ENCODE assay signal across 9 mouse cellular contexts in genomic region chr7:62209117-62209700, GRCm38 (mm10).
DNase-seq lines count a peak whose midpoint lies in the region; ATAC-seq and TF ChIP-seq lines count a peak whose summit lies in the region.
"Had no signal": no experiment of that assay in that cellular context is flagged by ENCODE, and none has a peak within 500 bp of the region (broad histone marks: within the 10 kb centered on the region; RNA-seq: fewer than 3 reads in every experiment).

No protein-coding gene starts in this region.

- H3K9me3 ChIP-seq in kidney, embryonic 15.5 days (replicated peaks), result no peaks in the 10 kb centered on the region
- no peaks in the 10 kb centered on the region for H3K9me3 ChIP-seq in midbrain, embryonic 15.5 days

- no peaks in the 10 kb centered on the region for H3K4me1 ChIP-seq in kidney, embryonic 15.5 days
- H3K4me1 ChIP-seq in midbrain, embryonic 15.5 days, result 0 out of 2 replicates have a peak, but pooled peaks cover 3% of the 10 kb centered on the region
- H3K4me1 ChIP-seq in thymus, adult 2 months (replicated peaks; ENCODE audit: control insufficient read depth, insufficient read depth, low read length), result no peaks in the 10 kb centered on the region

- H3K27me3 ChIP-seq in kidney, embryonic 15.5 days, result no peaks in the 10 kb centered on the region
- no peaks in the 10 kb centered on the region for H3K27me3 ChIP-seq in midbrain, embryonic 15.5 days (replicated peaks)
- no peaks in the 10 kb centered on the region for H3K27me3 ChIP-seq in thymus, adult 2 months (ENCODE audit: control insufficient read depth, insufficient read depth, low read length)

- no peak overlapping the region for H3K9ac ChIP-seq in kidney, embryonic 15.5 days
- peak overlapping the region; percentile 53 for H3K9ac ChIP-seq in midbrain, embryonic 15.5 days
- H3K9ac ChIP-seq: liver, embryonic 14.5 days had no signal

- TF ChIP-seq POLR2A in thymus, adult 2 months (IDR thresholded peaks at IDR 0.05; ENCODE audit: control insufficient read depth, extremely low read depth, insufficient read depth, low read length, poor library complexity), result no peak

- H3K36me3 ChIP-seq in kidney, embryonic 15.5 days, result no peaks in the 10 kb centered on the region
- H3K36me3 ChIP-seq in midbrain, embryonic 15.5 days (replicated peaks), result 0 out of 2 replicates have a peak, but pooled peaks cover 2% of the 10 kb centered on the region
- no peaks in the 10 kb centered on the region for H3K36me3 ChIP-seq in thymus, adult 2 months (ENCODE audit: control insufficient read depth, insufficient read depth, low read length)

- TF ChIP-seq CTCF in thymus, adult 2 months (IDR thresholded peaks at IDR 0.05; ENCODE audit: borderline replicate concordance, control insufficient read depth, extremely low read depth, insufficient read depth, low read length, poor library complexity), result no peak

- H3K27ac ChIP-seq in kidney, embryonic 15.5 days, result no peak overlapping the region
- H3K27ac ChIP-seq in midbrain, embryonic 15.5 days, result peak overlapping the region; percentile 53; the same call in 1 of the 2 replicates
- no peak overlapping the region for H3K27ac ChIP-seq in thymus, adult 2 months (ENCODE audit: control insufficient read depth, insufficient read depth, low read length)
- H3K27ac ChIP-seq: liver, embryonic 14.5 days had no signal

- peak overlapping the region; percentile 44 for H3K4me2 ChIP-seq in kidney, embryonic 15.5 days
- peak overlapping the region; percentile 33 for H3K4me2 ChIP-seq in midbrain, embryonic 15.5 days

- no peak for DNase-seq in kidney, adult 8-10 months
- DNase-seq in cerebellum, adult 9-10 months, result peak; percentile 19
- DNase-seq in frontal cortex, adult 2 months (ENCODE audit: extremely low spot score in 1 of 2, low spot score in 1 of 2), result peak; percentile 7 to 62
- peak; percentile 34 to 56 for DNase-seq in layer of hippocampus, postnatal 10 days (ENCODE audit: low spot score in 2 of 2)
- no peak for DNase-seq in urinary bladder, postnatal 10 days (ENCODE audit: low spot score)
- no peak for DNase-seq in thymus, adult 2 months

- H3K4me3 ChIP-seq in kidney, embryonic 15.5 days (replicated peaks), result peak overlapping the region; percentile 45
- H3K4me3 ChIP-seq in midbrain, embryonic 15.5 days, result peak overlapping the region; percentile 49
- no peak overlapping the region for H3K4me3 ChIP-seq in thymus, adult 2 months (ENCODE audit: control insufficient read depth, insufficient read depth, low read length)

- WGBS in kidney, embryonic 15.5 days, result 34% methylated on average over 12 of the region's 12 CpGs
- 29% methylated on average over 12 of the region's 12 CpGs for WGBS in midbrain, embryonic 15.5 days
- WGBS in thymus, adult 2 months, result 43% methylated on average over 12 of the region's 12 CpGs

- peak; percentile 89 for ATAC-seq in kidney, embryonic 15.5 days (replicated peaks; ENCODE audit: low FRiP score)
- peak; percentile 91 for ATAC-seq in midbrain, embryonic 15.5 days (replicated peaks)

Comparison
In these comparisons a context has a peak if more than half of its experiments do, and no peak if none do; other contexts are left out.
1. DNase-seq: peak in cerebellum, adult 9-10 months (single experiment), frontal cortex, adult 2 months (2 of 2) and layer of hippocampus, postnatal 10 days (2 of 2); none in kidney, adult 8-10 months (0 of 2), urinary bladder, postnatal 10 days (single experiment) and thymus, adult 2 months (single experiment).